Mouse (Mus musculus) lung, embryonic 15.5 days (tissue): Measurements from ENCODE around the gene Plpp6. TPM values are rescaled to one million over a fixed set of nuclear protein-coding genes. Genes with fewer than 3 reads are reported as not detected.

Experiments
- ATAC-seq: fragments of 200-750 bp; cut with Nextera tagmentation; 2 replicates; pipeline ENCODE4 v1.8.0; 2017; ENCODE audit warnings: moderate number of reproducible peaks, borderline replicate concordance; ENCODE audit not compliant: low FRiP score, low TSS enrichment; ENCODE audit errors: extremely low read depth
- H3K27ac ChIP-seq: fragments of 300-500 bp; sonication (generic); 2 replicates; pipeline ENCODE4 v1.5.1; 2015; ENCODE audit warnings: moderate library complexity, mild to moderate bottlenecking, inconsistent platforms
- H3K27me3 ChIP-seq: fragments of 300-500 bp; sonication (generic); 2 replicates; pipeline ENCODE4 v1.6.1; 2015; ENCODE audit warnings: inconsistent platforms
- H3K36me3 ChIP-seq: fragments of 300-500 bp; sonication (generic); 2 replicates; pipeline ENCODE4 v1.6.1; 2015; ENCODE audit warnings: inconsistent platforms
- H3K4me1 ChIP-seq: fragments of 300-500 bp; sonication (generic); 2 replicates; pipeline ENCODE4 v1.6.1; 2015; ENCODE audit warnings: inconsistent platforms
- H3K4me2 ChIP-seq: fragments of 300-500 bp; sonication (generic); 2 replicates; pipeline ENCODE4 v1.6.1; 2015; ENCODE audit warnings: inconsistent platforms, mild to moderate bottlenecking, moderate library complexity
- H3K4me3 ChIP-seq: fragments of 300-500 bp; sonication (generic); 2 replicates; pipeline ENCODE4 v1.5.1; 2015; ENCODE audit warnings: mild to moderate bottlenecking, inconsistent platforms
- H3K9ac ChIP-seq: fragments of 300-500 bp; sonication (generic); 2 replicates; pipeline ENCODE4 v1.6.1; 2015; ENCODE audit warnings: inconsistent platforms
- H3K9me3 ChIP-seq: fragments of 300-500 bp; sonication (generic); 2 replicates; pipeline ENCODE4 v1.6.1; 2016; ENCODE audit warnings: inconsistent platforms
- WGBS: fragments of 180-500 bp; shearing (Covaris S2); methylation state at CpG from one replicate; pipeline ENCODE4 v1.1.7; 2015; 5-methylcytosine and 5-hydroxymethylcytosine counted together
- polyA plus RNA-seq: library from polyadenylated mRNA; unstranded; fragments of >200 nt; fragmentation: Nextera tagmentation; extraction: Ambion mirVana; gene quantifications from 2 replicates; pipeline ENCODE4 v1.2.1, GENCODE M21; 2015

The Plpp6 gene
- polyA plus RNA-seq, 1 experiment from 2014 or later: 7.0 TPM

GRCm38 (mm10) chr19:29015410-29016203 is 51.9 kb downstream of the Plpp6 start:
- Histone ChIP-seq H3K36me3 (peaks cover 63% of the 10 kb centered on the region), H3K9ac (no peak overlapping the region), H3K27ac (no peak overlapping the region), H3K4me1 (no peaks in the 10 kb centered on the region), H3K9me3 (no peaks in the 10 kb centered on the region), H3K4me2 (no peak overlapping the region), H3K27me3 (no peaks in the 10 kb centered on the region), H3K4me3 (no peak overlapping the region)
- ATAC-seq: no peak
- 88% methylated on average over 8 of the region's 8 CpGs for WGBS

- H3K9me3 ChIP-seq: no peaks in the 10 kb centered on the region
- peaks cover 59% of the 10 kb centered on the region for H3K36me3 ChIP-seq
- no peak for ATAC-seq
- no peak overlapping the region for H3K27ac ChIP-seq
- H3K4me3 ChIP-seq: no peak overlapping the region
- WGBS: 77% methylated on average over 5 of the region's 5 CpGs
- no peaks in the 10 kb centered on the region for H3K4me1 ChIP-seq
- H3K4me2 ChIP-seq: no peak overlapping the region
- no peaks in the 10 kb centered on the region for H3K27me3 ChIP-seq
- no peak overlapping the region for H3K9ac ChIP-seq
Observed at GRCm38 (mm10) chr19:29016204-29016765, 52.5 kb downstream of the Plpp6 start.

Other genes with a start within 250 kb of the Plpp6 start
- gene Slc1a1, start 128.9 kb upstream of the Plpp6 start, polyA plus RNA-seq: 4.4 and 5.1 TPM in 2 replicates
- 1.9 and 3.2 TPM in 2 replicates for gene 4430402I18Rik, start 3.8 kb downstream of the Plpp6 start, polyA plus RNA-seq
- 32.9 and 36.0 TPM in 2 replicates for gene Cdc37l1, start 26.4 kb downstream of the Plpp6 start, polyA plus RNA-seq
- 71.4 and 80.3 TPM in 2 replicates for gene Ak3, start 84.0 kb downstream of the Plpp6 start, polyA plus RNA-seq
- 51.4 and 51.5 TPM in 2 replicates for gene Rcl1, start 137.4 kb downstream of the Plpp6 start, polyA plus RNA-seq